Mouse (Mus musculus) testis, adult 2 months (tissue): Measurements from ENCODE around the gene Me3. TPM values are rescaled to one million over a fixed set of nuclear protein-coding genes. Genes with fewer than 3 reads are reported as not detected.

Experiments used
- H3K27ac ChIP-seq: fragments of 200-500 bp; 2 replicates; pipeline ENCODE4 v1.5.1; 2012; ENCODE audit warnings: low read depth, low read length; ENCODE audit not compliant: control insufficient read depth, insufficient read depth
- H3K27me3 ChIP-seq: fragments of 200-500 bp; 2 replicates; pipeline ENCODE4 v1.6.1; 2012; ENCODE audit warnings: mild to moderate bottlenecking, low read length, moderate library complexity; ENCODE audit not compliant: control insufficient read depth, insufficient read depth
- H3K36me3 ChIP-seq: fragments of 200-500 bp; 2 replicates; pipeline ENCODE4 v1.6.1; 2012; ENCODE audit warnings: mild to moderate bottlenecking, low read length; ENCODE audit not compliant: control insufficient read depth, insufficient read depth
- H3K4me1 ChIP-seq: fragments of 200-500 bp; 2 replicates; pipeline ENCODE4 v1.6.1; 2012; ENCODE audit warnings: low read length; ENCODE audit not compliant: control insufficient read depth, insufficient read depth
- H3K4me3 ChIP-seq: fragments of 200-500 bp; 2 replicates; pipeline ENCODE4 v1.5.1; 2012; ENCODE audit warnings: low read depth, mild to moderate bottlenecking, low read length, moderate library complexity, mixed read lengths; ENCODE audit not compliant: control insufficient read depth
- CTCF ChIP-seq: fragments of 200-500 bp; IDR thresholded peaks from 2 replicates; pipeline ENCODE4 v1.5.1; 2012; ENCODE audit warnings: low read depth, mild to moderate bottlenecking, inconsistent platforms, low read length, moderate library complexity; ENCODE audit not compliant: control insufficient read depth, insufficient read depth, insufficient replicate concordance
- POLR2A ChIP-seq: fragments of 200-500 bp; IDR thresholded peaks from 2 replicates; pipeline ENCODE4 v1.6.1; 2012; ENCODE audit warnings: low read depth, mild to moderate bottlenecking, inconsistent platforms, low read length, moderate library complexity; ENCODE audit not compliant: control insufficient read depth
- polyA plus RNA-seq: library from polyadenylated mRNA; depleted of rRNA; stranded (reverse); fragments of >200 nt; gene quantifications from 2 replicates; pipeline ENCODE4 v1.2.3, GENCODE M21; 2012

Gene Me3
- polyA plus RNA-seq, 1 experiment, result 17.0 TPM

DNA sequence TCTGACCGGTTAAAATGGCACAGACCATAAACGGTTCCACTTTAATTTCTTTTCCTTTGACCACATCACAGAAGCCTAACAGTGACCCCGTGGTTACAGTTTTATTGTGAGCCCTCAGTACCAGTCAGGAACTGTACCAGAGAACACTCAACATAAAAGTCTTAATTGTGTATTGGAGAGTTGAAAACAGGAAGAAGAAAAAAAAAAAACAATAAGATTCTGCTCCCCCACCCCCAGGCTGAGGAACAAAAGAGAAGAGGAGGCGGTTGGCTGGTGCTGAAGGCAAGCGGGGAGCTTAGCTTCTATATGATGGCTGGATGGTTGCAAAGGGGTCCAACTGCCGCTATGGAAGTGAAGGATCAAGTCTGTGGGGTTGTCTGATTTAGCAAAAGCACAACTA, 210.9 kb downstream of the Me3 start:
- Histone ChIP-seq H3K4me1 (peaks cover 2% of the 10 kb centered on the region), H3K27me3 (no peaks in the 10 kb centered on the region), H3K4me3 (no peak overlapping the region), H3K36me3 (no peaks in the 10 kb centered on the region), H3K27ac (no peak overlapping the region)
- TF ChIP-seq POLR2A (no peak), CTCF (no peak)

- Histone ChIP-seq H3K4me3 (no peak overlapping the region), H3K36me3 (no peaks in the 10 kb centered on the region), H3K4me1 (peaks cover 2% of the 10 kb centered on the region), H3K27ac (no peak overlapping the region), H3K27me3 (no peaks in the 10 kb centered on the region)
- no peak for TF ChIP-seq POLR2A
- TF ChIP-seq CTCF, result no peak; the same call in 1 of the 2 replicates
These were observed 211.3 kb downstream of the Me3 start for GRCm38 (mm10) chr7:89843533-89843932.

DNA sequence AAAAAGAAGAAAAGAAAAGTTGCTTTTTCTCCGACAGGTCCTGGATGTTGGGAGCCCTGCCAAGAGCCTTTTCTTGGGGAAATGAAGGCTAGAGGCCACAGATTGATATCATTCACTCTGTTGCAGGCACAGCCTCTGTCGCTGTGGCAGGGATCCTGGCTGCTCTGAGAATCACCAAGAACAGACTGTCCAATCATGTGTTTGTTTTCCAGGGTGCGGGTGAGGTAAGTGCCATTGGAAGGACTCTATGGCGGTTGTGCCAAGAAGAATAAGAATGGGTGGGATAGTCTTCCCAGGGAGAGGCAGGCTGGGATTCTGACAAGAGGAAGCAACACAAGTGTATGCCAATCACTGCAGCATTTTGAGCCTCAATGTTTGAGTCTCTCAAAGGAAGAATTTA, 213.5 kb downstream of the Me3 start:
- Histone ChIP-seq H3K27me3 (no peaks in the 10 kb centered on the region), H3K4me1 (no peaks in the 10 kb centered on the region; the same call in 1 of the 2 replicates), H3K27ac (no peak overlapping the region), H3K36me3 (no peaks in the 10 kb centered on the region), H3K4me3 (no peak overlapping the region)
- no peak for TF ChIP-seq CTCF
- no peak for TF ChIP-seq POLR2A

DNA sequence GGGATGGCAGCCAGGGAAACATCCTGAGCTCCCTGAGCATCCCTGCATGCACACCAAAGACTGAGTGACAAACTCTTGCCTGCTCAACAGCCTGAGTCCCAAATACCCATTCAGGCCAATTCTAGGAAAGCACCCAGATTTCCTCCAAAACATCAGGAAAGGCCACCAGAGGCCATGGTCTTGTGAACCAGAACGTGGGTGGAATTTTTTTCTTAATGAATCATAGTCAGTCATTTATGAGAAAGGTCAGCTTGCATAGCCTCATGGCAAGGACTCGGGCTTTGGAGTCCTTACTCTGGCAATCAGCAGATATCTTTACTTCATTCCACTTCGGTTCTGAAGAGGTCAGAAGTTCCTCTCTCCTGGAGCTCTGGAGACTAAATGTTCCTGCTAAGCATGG, 218.3 kb downstream of the Me3 start:
- H3K27me3 ChIP-seq, result no peaks in the 10 kb centered on the region
- no peak for TF ChIP-seq CTCF
- TF ChIP-seq POLR2A, result no peak
- no peaks in the 10 kb centered on the region for H3K36me3 ChIP-seq
- H3K4me3 ChIP-seq, result no peak overlapping the region
- H3K27ac ChIP-seq, result no peak overlapping the region
- H3K4me1 ChIP-seq, result no peaks in the 10 kb centered on the region

GRCm38 (mm10) chr7:89852158-89853095, 220.2 kb downstream of the Me3 start:
- no peak for TF ChIP-seq POLR2A
- TF ChIP-seq CTCF, result no peak
- H3K4me1 ChIP-seq, result no peaks in the 10 kb centered on the region
- no peaks in the 10 kb centered on the region for H3K36me3 ChIP-seq
- no peak overlapping the region for H3K4me3 ChIP-seq
- no peaks in the 10 kb centered on the region for H3K27me3 ChIP-seq
- no peak overlapping the region for H3K27ac ChIP-seq

DNA sequence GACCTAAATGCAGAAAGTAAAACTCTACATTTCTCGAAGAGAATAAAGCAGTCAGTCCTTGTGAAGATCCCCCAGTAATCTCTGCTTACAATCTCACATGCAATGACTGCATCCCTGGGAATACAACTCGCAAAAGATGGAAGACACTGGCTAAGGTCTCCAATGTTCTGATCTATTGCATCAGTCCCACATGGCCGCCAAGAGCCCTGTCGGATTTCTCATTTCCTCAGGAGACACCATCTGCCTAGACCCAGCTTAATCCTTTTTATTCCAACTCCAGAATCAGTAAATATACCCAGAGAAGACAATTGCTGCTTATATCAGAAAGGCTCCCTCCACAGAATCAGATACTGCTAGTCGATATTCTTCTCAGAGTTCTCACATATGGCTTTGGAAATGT, 220.9 kb downstream of the Me3 start:
- no peaks in the 10 kb centered on the region for H3K36me3 ChIP-seq
- no peak overlapping the region for H3K27ac ChIP-seq
- no peaks in the 10 kb centered on the region for H3K27me3 ChIP-seq
- H3K4me1 ChIP-seq, result no peaks in the 10 kb centered on the region
- H3K4me3 ChIP-seq, result no peak overlapping the region
- TF ChIP-seq CTCF (no peak), POLR2A (no peak)

DNA sequence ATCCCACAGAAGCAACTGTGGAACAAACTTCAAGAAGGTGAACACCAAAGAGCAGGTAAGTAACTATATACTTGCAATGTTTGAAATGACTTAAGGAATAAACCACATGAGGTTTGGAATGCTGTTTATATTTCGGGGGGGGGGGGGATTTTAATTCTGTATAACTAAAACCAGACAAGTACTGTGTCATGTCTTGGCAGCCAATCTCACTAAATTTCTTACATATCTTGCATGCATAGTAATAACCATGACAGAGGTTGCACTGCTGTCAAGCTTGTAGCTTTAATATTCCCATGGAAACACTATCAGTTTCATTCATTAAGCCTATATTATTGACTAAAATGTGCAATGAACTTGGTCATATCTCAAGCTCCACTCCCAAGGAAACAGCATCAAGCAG, 223.0 kb downstream of the Me3 start:
- no peaks in the 10 kb centered on the region for H3K4me1 ChIP-seq
- TF ChIP-seq CTCF (no peak), POLR2A (no peak)

More for the DNA sequence above, 223.0 kb downstream of the Me3 start:
- Histone ChIP-seq H3K36me3 (no peaks in the 10 kb centered on the region), H3K27me3 (no peaks in the 10 kb centered on the region), H3K4me3 (no peak overlapping the region), H3K27ac (no peak overlapping the region)
